Mouse (Mus musculus): ENCODE measurements around the gene Zbed6. TPM values are rescaled to one million over a fixed set of nuclear protein-coding genes. Genes with fewer than 3 reads are reported as not detected.

Gene Zbed6
- polyA plus RNA-seq, 1 experiment from 2014 or later, result not detected

GRCm38 (mm10) chr1:133658878-133659277 lies 1.8 kb downstream of the Zbed6 start:
- 89% methylated on average over 3 of the region's 3 CpGs for WGBS
- H3K4me2 ChIP-seq (replicated peaks), result no peak overlapping the region
- ATAC-seq (replicated peaks), result no peak

GRCm38 (mm10) chr1:133656811-133657210 lies 3.9 kb downstream of the Zbed6 start:
- no peak overlapping the region for H3K9ac ChIP-seq (replicated peaks)
- H3K4me2 ChIP-seq (replicated peaks), result no peak overlapping the region
- whole genome bisulfite sequencing, result 79% methylated on average over 5 of the region's 5 CpGs
- H3K9me3 ChIP-seq, result no peaks in the 10 kb centered on the region
- peaks cover 19% of the 10 kb centered on the region for H3K36me3 ChIP-seq
- no peaks in the 10 kb centered on the region for H3K27me3 ChIP-seq
- no peak overlapping the region for H3K27ac ChIP-seq (replicated peaks)
- peaks cover 65% of the 10 kb centered on the region for H3K4me1 ChIP-seq
- ATAC-seq (replicated peaks), result no peak
- no peak overlapping the region for H3K4me3 ChIP-seq

More at GRCm38 (mm10) chr1:133658878-133659277, 1.8 kb downstream of the Zbed6 start:
- H3K27ac ChIP-seq (replicated peaks), result no peak overlapping the region
- peaks cover 55% of the 10 kb centered on the region for H3K4me1 ChIP-seq
- no peaks in the 10 kb centered on the region for H3K27me3 ChIP-seq
- H3K9me3 ChIP-seq, result no peaks in the 10 kb centered on the region
- no peak overlapping the region for H3K9ac ChIP-seq (replicated peaks)
- no peak overlapping the region for H3K4me3 ChIP-seq
- H3K36me3 ChIP-seq, result peaks cover 19% of the 10 kb centered on the region

GRCm38 (mm10) chr1:133653033-133653432 lies 7.7 kb downstream of the Zbed6 start:
- Histone ChIP-seq H3K36me3 (peaks cover 8% of the 10 kb centered on the region), H3K27me3 (no peaks in the 10 kb centered on the region), H3K9me3 (no peaks in the 10 kb centered on the region), H3K9ac (replicated peaks) (no peak overlapping the region), H3K4me3 (no peak overlapping the region), H3K27ac (replicated peaks) (no peak overlapping the region), H3K4me1 (peaks cover 41% of the 10 kb centered on the region), H3K4me2 (replicated peaks) (no peak overlapping the region)
- ATAC-seq (replicated peaks), result no peak
- 86% methylated on average over 1 of the region's 1 CpGs for WGBS

GRCm38 (mm10) chr1:133650288-133651055 lies 10.2 kb downstream of the Zbed6 start:
- Histone ChIP-seq H3K4me1 (peaks cover 17% of the 10 kb centered on the region), H3K4me3 (no peak overlapping the region), H3K4me2 (replicated peaks) (no peak overlapping the region), H3K36me3 (peaks cover 15% of the 10 kb centered on the region), H3K9me3 (no peaks in the 10 kb centered on the region), H3K27ac (replicated peaks) (no peak overlapping the region), H3K27me3 (no peaks in the 10 kb centered on the region), H3K9ac (replicated peaks) (no peak overlapping the region)
- WGBS, result 95% methylated on average over 7 of the region's 7 CpGs
- ATAC-seq (replicated peaks), result no peak

- H3K36me3 ChIP-seq, result peaks cover 55% of the 10 kb centered on the region
- no peak overlapping the region for H3K9ac ChIP-seq (replicated peaks)
- H3K27me3 ChIP-seq, result no peaks in the 10 kb centered on the region
- no peaks in the 10 kb centered on the region for H3K9me3 ChIP-seq
- no peak overlapping the region for H3K4me3 ChIP-seq
- 94% methylated on average over 5 of the region's 5 CpGs for WGBS
- ATAC-seq (replicated peaks), result no peak
- H3K4me1 ChIP-seq, result no peaks in the 10 kb centered on the region
- H3K4me2 ChIP-seq (replicated peaks), result no peak overlapping the region
- H3K27ac ChIP-seq (replicated peaks), result no peak overlapping the region
Observed at GRCm38 (mm10) chr1:133645652-133646051, 15.0 kb downstream of the Zbed6 start.

GRCm38 (mm10) chr1:133641163-133641562 lies 19.5 kb downstream of the Zbed6 start:
- no peak overlapping the region for H3K9ac ChIP-seq (replicated peaks)
- H3K4me3 ChIP-seq, result no peak overlapping the region
- H3K4me2 ChIP-seq (replicated peaks), result no peak overlapping the region
- ATAC-seq (replicated peaks), result no peak
- H3K27ac ChIP-seq (replicated peaks), result no peak overlapping the region
- H3K9me3 ChIP-seq, result no peaks in the 10 kb centered on the region
- H3K4me1 ChIP-seq, result no peaks in the 10 kb centered on the region
- H3K36me3 ChIP-seq, result peaks cover 86% of the 10 kb centered on the region
- 93% methylated on average over 2 of the region's 2 CpGs for WGBS
- no peaks in the 10 kb centered on the region for H3K27me3 ChIP-seq

GRCm38 (mm10) chr1:133638517-133638916 lies 22.2 kb downstream of the Zbed6 start:
- H3K27ac ChIP-seq (replicated peaks), result no peak overlapping the region
- H3K36me3 ChIP-seq, result peaks cover 89% of the 10 kb centered on the region
- H3K4me3 ChIP-seq, result no peak overlapping the region
- no peak for ATAC-seq (replicated peaks)
- no peaks in the 10 kb centered on the region for H3K9me3 ChIP-seq
- no peaks in the 10 kb centered on the region for H3K4me1 ChIP-seq
- no peak overlapping the region for H3K9ac ChIP-seq (replicated peaks)
- WGBS, result 94% methylated on average over 6 of the region's 6 CpGs
- H3K4me2 ChIP-seq (replicated peaks), result no peak overlapping the region
- no peaks in the 10 kb centered on the region for H3K27me3 ChIP-seq

GRCm38 (mm10) chr1:133632168-133632567 lies 28.5 kb downstream of the Zbed6 start:
- no peak overlapping the region for H3K4me2 ChIP-seq (replicated peaks)
- H3K9me3 ChIP-seq, result no peaks in the 10 kb centered on the region
- no peaks in the 10 kb centered on the region for H3K4me1 ChIP-seq
- no peaks in the 10 kb centered on the region for H3K27me3 ChIP-seq
- H3K36me3 ChIP-seq, result peaks cover 87% of the 10 kb centered on the region
- no peak for ATAC-seq (replicated peaks)
- no peak overlapping the region for H3K9ac ChIP-seq (replicated peaks)
- H3K4me3 ChIP-seq, result no peak overlapping the region
- H3K27ac ChIP-seq (replicated peaks), result no peak overlapping the region
- 98% methylated on average over 2 of the region's 2 CpGs for WGBS

- Histone ChIP-seq H3K4me2 (replicated peaks) (no peak overlapping the region), H3K27ac (replicated peaks) (no peak overlapping the region), H3K9me3 (no peaks in the 10 kb centered on the region), H3K36me3 (peaks cover 87% of the 10 kb centered on the region), H3K27me3 (no peaks in the 10 kb centered on the region), H3K4me3 (no peak overlapping the region), H3K9ac (replicated peaks) (no peak overlapping the region), H3K4me1 (no peaks in the 10 kb centered on the region)
- WGBS, result 69% methylated on average over 2 of the region's 2 CpGs
- ATAC-seq (replicated peaks), result no peak
Observed at GRCm38 (mm10) chr1:133625052-133625451, 35.6 kb downstream of the Zbed6 start.

- no peak overlapping the region for H3K27ac ChIP-seq (replicated peaks)
- no peak overlapping the region for H3K4me3 ChIP-seq
- H3K4me1 ChIP-seq, result no peaks in the 10 kb centered on the region
- no peak overlapping the region for H3K9ac ChIP-seq (replicated peaks)
- peaks cover 49% of the 10 kb centered on the region for H3K36me3 ChIP-seq
- ATAC-seq (replicated peaks), result no peak
- H3K27me3 ChIP-seq, result no peaks in the 10 kb centered on the region
- 82% methylated on average over 8 of the region's 8 CpGs for WGBS
- H3K4me2 ChIP-seq (replicated peaks), result no peak overlapping the region
- no peaks in the 10 kb centered on the region for H3K9me3 ChIP-seq
Observed at GRCm38 (mm10) chr1:133618311-133618710, 42.4 kb downstream of the Zbed6 start.

- Histone ChIP-seq H3K4me1 (no peaks in the 10 kb centered on the region), H3K4me2 (replicated peaks) (no peak overlapping the region), H3K9ac (replicated peaks) (no peak overlapping the region), H3K27me3 (no peaks in the 10 kb centered on the region), H3K9me3 (no peaks in the 10 kb centered on the region), H3K36me3 (peaks cover 45% of the 10 kb centered on the region), H3K27ac (replicated peaks) (no peak overlapping the region), H3K4me3 (no peak overlapping the region)
- ATAC-seq (replicated peaks), result no peak
- 77% methylated on average over 2 of the region's 2 CpGs for WGBS
Observed at GRCm38 (mm10) chr1:133617908-133618307, 42.8 kb downstream of the Zbed6 start.

GRCm38 (mm10) chr1:133613817-133614216 lies 46.9 kb downstream of the Zbed6 start:
- ATAC-seq (replicated peaks), result no peak
- H3K9ac ChIP-seq (replicated peaks), result no peak overlapping the region
- peaks cover 14% of the 10 kb centered on the region; the same call in 1 of the 2 replicates for H3K36me3 ChIP-seq
- 75% methylated on average over 3 of the region's 3 CpGs for WGBS
- H3K27me3 ChIP-seq, result no peaks in the 10 kb centered on the region
- no peak overlapping the region for H3K4me2 ChIP-seq (replicated peaks)
- no peaks in the 10 kb centered on the region for H3K9me3 ChIP-seq
- peaks cover 9% of the 10 kb centered on the region for H3K4me1 ChIP-seq
- H3K4me3 ChIP-seq, result no peak overlapping the region
- H3K27ac ChIP-seq (replicated peaks), result no peak overlapping the region

GRCm38 (mm10) chr1:133611436-133611835 lies 49.2 kb downstream of the Zbed6 start:
- no peaks in the 10 kb centered on the region for H3K27me3 ChIP-seq

More at GRCm38 (mm10) chr1:133611436-133611835, 49.2 kb downstream of the Zbed6 start:
- Histone ChIP-seq H3K9me3 (no peaks in the 10 kb centered on the region), H3K36me3 (peaks cover 22% of the 10 kb centered on the region), H3K27ac (replicated peaks) (no peak overlapping the region), H3K4me3 (no peak overlapping the region), H3K4me2 (replicated peaks) (no peak overlapping the region), H3K4me1 (peaks cover 21% of the 10 kb centered on the region), H3K9ac (replicated peaks) (no peak overlapping the region)
- ATAC-seq (replicated peaks), result no peak
- 67% methylated on average over 1 of the region's 1 CpGs for WGBS

All from forebrain, embryonic 15.5 days (tissue).